ENCODE assay signal across 8 mouse cellular contexts in the genomic region with DNA sequence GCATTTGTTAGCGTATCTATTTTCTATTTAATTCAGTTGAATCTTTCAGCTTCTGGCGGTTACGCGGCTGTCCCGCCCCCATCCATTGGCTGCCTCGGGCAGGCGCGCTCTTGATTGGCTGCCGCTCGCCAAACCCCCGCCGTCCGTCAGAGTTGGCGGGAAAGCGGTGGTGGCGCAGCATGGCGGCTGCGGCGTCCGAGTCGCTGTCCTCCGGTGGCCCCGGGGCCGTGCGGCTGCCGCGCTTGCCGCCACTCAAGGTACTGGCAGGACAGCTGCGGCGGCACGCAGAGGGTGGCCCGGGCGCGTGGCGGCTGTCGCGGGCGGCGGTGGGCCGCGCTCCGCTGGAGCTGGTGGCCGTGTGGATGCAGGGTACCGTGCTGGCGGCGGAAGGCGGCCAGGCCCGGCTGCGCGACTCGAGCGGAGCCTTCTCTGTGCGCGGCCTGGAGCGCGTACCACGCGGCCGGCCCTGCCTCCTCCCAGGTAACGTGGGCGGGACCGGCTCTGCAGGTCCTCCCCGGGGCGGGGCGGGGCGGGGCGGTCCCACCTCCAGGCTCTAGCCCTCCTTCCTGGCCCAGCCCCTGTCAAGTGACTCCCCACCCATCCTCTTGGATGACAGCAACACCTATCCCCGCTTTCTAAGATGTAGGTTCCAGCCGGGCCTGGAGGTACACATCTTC. TPM values are rescaled to one million over a fixed set of nuclear protein-coding genes. Genes with fewer than 3 reads are reported as not detected.
A peak's percentile ranks its signal among the peaks of the same experiment; 100 is the strongest.
DNase-seq lines count a peak whose midpoint lies in the region; ATAC-seq and TF ChIP-seq lines count a peak whose summit lies in the region.

A gene (plus strand): TSS at position 149 of the 677 bp plus-strand sequence.

- no peak for TF ChIP-seq CTCF in liver, postnatal 0 days (IDR thresholded peaks at IDR 0.05; ENCODE audit: low read depth)

- DNase-seq in ES-CJ7 (ENCODE audit: low read depth, low spot score): peak; percentile 76
- DNase-seq in forebrain, embryonic 14.5 days (ENCODE audit: low spot score): peak; percentile 92
- peak; percentile 89 to 91 for DNase-seq in heart, postnatal 14 days
- peak; percentile 75 for DNase-seq in layer of hippocampus, adult 11-12 months (ENCODE audit: low spot score)
- peak; percentile 90 for DNase-seq in liver, postnatal 0 days
- DNase-seq in telencephalon, adult 2 months (ENCODE audit: low read depth, low spot score): peak; percentile 45

- 0 out of 2 replicates have a peak, but pooled peaks cover 2% of the 10 kb centered on the region for H3K27me3 ChIP-seq in forebrain, embryonic 14.5 days (replicated peaks; ENCODE audit: control insufficient read depth, insufficient read depth, low read length)
- H3K27me3 ChIP-seq in liver, postnatal 0 days (ENCODE audit: insufficient read depth, low read length): no peaks in the 10 kb centered on the region
- H3K27me3 ChIP-seq in neural tube, embryonic 13.5 days: no peaks in the 10 kb centered on the region

- 0 out of 2 replicates have a peak, but pooled peaks cover 5% of the 10 kb centered on the region for H3K4me1 ChIP-seq in forebrain, embryonic 14.5 days (ENCODE audit: control insufficient read depth, insufficient read depth, low read length)
- H3K4me1 ChIP-seq in liver, postnatal 0 days (ENCODE audit: insufficient read depth): peaks cover 28% of the 10 kb centered on the region
- peaks cover 22% of the 10 kb centered on the region for H3K4me1 ChIP-seq in neural tube, embryonic 13.5 days (replicated peaks)

- H3K9ac ChIP-seq in forebrain, embryonic 14.5 days (ENCODE audit: low read length): peak within 1 kb of the TSS; percentile 68
- peak within 1 kb of the TSS; percentile 77 for H3K9ac ChIP-seq in liver, postnatal 0 days (replicated peaks)
- peak within 1 kb of the TSS; percentile 73 for H3K9ac ChIP-seq in neural tube, embryonic 13.5 days

- WGBS in forebrain, embryonic 14.5 days: under 1% methylated on average over 68 of the region's 69 CpGs
- 2% methylated on average over 51 of the region's 69 CpGs for WGBS in liver, postnatal 0 days (ENCODE audit: insufficient replicate concordance)
- WGBS in neural tube, embryonic 13.5 days: 1% methylated on average over 38 of the region's 69 CpGs

- H3K4me2 ChIP-seq in forebrain, embryonic 14.5 days (ENCODE audit: low read length): peak within 1 kb of the TSS; percentile 93
- peak within 1 kb of the TSS; percentile 98 for H3K4me2 ChIP-seq in liver, postnatal 0 days (ENCODE audit: low read depth, low read length)
- H3K4me2 ChIP-seq in neural tube, embryonic 13.5 days: peak within 1 kb of the TSS; percentile 94

- H3K4me3 ChIP-seq in forebrain, embryonic 14.5 days (ENCODE audit: low read depth, low read length): peak within 1 kb of the TSS; percentile 77
- peak within 1 kb of the TSS; percentile 70 for H3K4me3 ChIP-seq in liver, postnatal 0 days (ENCODE audit: low read depth, low read length)
- H3K4me3 ChIP-seq in neural tube, embryonic 13.5 days: peak within 1 kb of the TSS; percentile 80

- no peaks in the 10 kb centered on the region for H3K36me3 ChIP-seq in forebrain, embryonic 14.5 days (ENCODE audit: control insufficient read depth, insufficient read depth, low read length)
- H3K36me3 ChIP-seq in liver, postnatal 0 days (replicated peaks; ENCODE audit: insufficient read depth, low read length): no peaks in the 10 kb centered on the region
- no peaks in the 10 kb centered on the region for H3K36me3 ChIP-seq in neural tube, embryonic 13.5 days

- peak; percentile 91 for ATAC-seq in cerebellum, adult (ENCODE audit: insufficient number of reproducible peaks, low FRiP score, low TSS enrichment)
- ATAC-seq in forebrain, embryonic 14.5 days: peak; percentile 98
- ATAC-seq in liver, postnatal 0 days: peak; percentile 94
- ATAC-seq in neural tube, embryonic 13.5 days (ENCODE audit: low read depth): peak; percentile 90

- no peak for TF ChIP-seq EP300 in liver, postnatal 0 days (IDR thresholded peaks at IDR 0.05; ENCODE audit: low read depth)

- H3K27ac ChIP-seq in forebrain, embryonic 14.5 days (ENCODE audit: low read depth, low read length): no peak within 1 kb of the TSS
- H3K27ac ChIP-seq in liver, postnatal 0 days (ENCODE audit: low read depth): peak within 1 kb of the TSS; percentile 77
- H3K27ac ChIP-seq in neural tube, embryonic 13.5 days (replicated peaks): no peak within 1 kb of the TSS

- H3K9me3 ChIP-seq in forebrain, embryonic 14.5 days (replicated peaks; ENCODE audit: control insufficient read depth, low read length): no peaks in the 10 kb centered on the region
- no peaks in the 10 kb centered on the region for H3K9me3 ChIP-seq in liver, postnatal 0 days (ENCODE audit: low read length)
- no peaks in the 10 kb centered on the region for H3K9me3 ChIP-seq in neural tube, embryonic 13.5 days

- intact Hi-C loops in heart, postnatal 14 days (cut with DNase I): no loop called here

RNA-seq across cellular contexts. Expression of the gene that starts here (rescaled TPM):
- polyA plus RNA-seq in forebrain, embryonic 14.5 days (2014; fragmentation: Nextera tagmentation; extraction: Ambion mirVana): 0.78 and 0.88 TPM in 2 replicates
- total RNA-seq in heart, postnatal 14 days (2021): 1 to 10 TPM in 1 of 2 experiments, under 1 TPM in 1; 0.55 to 1.4 TPM
- 1.1 TPM in 2 replicates for polyA plus RNA-seq in liver, postnatal 0 days (2015; fragmentation: Nextera tagmentation; extraction: Ambion mirVana)
- polyA plus RNA-seq in neural tube, embryonic 13.5 days (2015; fragmentation: Nextera tagmentation; extraction: Ambion mirVana): 0.55 and 0.68 TPM in 2 replicates

Comparison
In these comparisons a context has a peak if more than half of its experiments do, and no peak if none do; other contexts are left out.
1. Peak in DNase-seq, ATAC-seq, H3K4me3 ChIP-seq, H3K9ac ChIP-seq and H3K4me2 ChIP-seq in forebrain, embryonic 14.5 days; RNA of the gene not detected or under 1 TPM.
2. Peak in ATAC-seq, H3K4me3 ChIP-seq, H3K9ac ChIP-seq and H3K4me2 ChIP-seq in neural tube, embryonic 13.5 days; RNA of the gene not detected or under 1 TPM.